Mouse (Mus musculus): ENCODE measurements at regions not wholly inside any gene's neighbourhood (a gene's known extent, or its start where the extent isn't known, plus 50 kb on each side); places are given as distances from the start of the nearest gene placed in this dataset.

DNA sequence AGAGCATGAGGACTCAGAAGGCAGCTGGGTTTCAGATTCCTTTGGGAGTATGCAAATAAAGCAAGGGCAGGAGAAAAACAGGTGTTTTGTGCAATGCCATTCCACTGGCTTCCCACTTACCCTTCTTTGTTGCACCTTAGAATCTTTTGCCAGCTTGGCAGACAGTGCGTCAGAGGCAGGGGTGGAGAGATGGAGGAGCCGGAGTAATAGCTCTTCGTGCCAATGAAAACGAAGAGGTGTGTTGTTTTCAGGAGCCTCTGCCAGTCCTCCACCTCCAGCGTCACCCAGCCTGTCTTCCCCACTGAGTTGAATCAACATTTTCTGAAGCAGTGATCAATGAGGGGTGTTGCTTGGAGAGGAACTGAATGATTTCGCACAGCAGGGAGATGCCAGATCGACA is 1501.3 kb upstream of the Got2 start:
- TF ChIP-seq CTCF (IDR thresholded peaks at IDR 0.05; ENCODE audit: low read depth, low read length) (no peak), POLR2A (IDR thresholded peaks at IDR 0.05; ENCODE audit: extremely low read depth, insufficient read depth, low read length) (no peak)
